Mouse (Mus musculus) brain, adult 2 months (tissue): ENCODE results near the gene Cd3e.
A peak's percentile ranks its signal among the peaks of the same experiment; 100 is the strongest.

ENCODE experiments used
- DNase-seq: peaks from one replicate; pipeline ENCODE4 v3.0.0; 2011; ENCODE audit warnings: low read depth, low spot score

Gene Cd3e

GRCm38 (mm10) chr9:45018031-45018430 is 8.6 kb upstream of the Cd3e start:
- DNase-seq = peak; percentile 59

- DNase-seq = no peak
Observed at GRCm38 (mm10) chr9:45015841-45016240, 6.4 kb upstream of the Cd3e start.

- DNase-seq = no peak
Observed at GRCm38 (mm10) chr9:45014879-45015278, 5.5 kb upstream of the Cd3e start.

- no peak for DNase-seq
Observed at GRCm38 (mm10) chr9:45011291-45011690, 1.9 kb upstream of the Cd3e start.

GRCm38 (mm10) chr9:45010461-45010860 is 1.0 kb upstream of the Cd3e start:
- no peak for DNase-seq

- DNase-seq = no peak
Observed at GRCm38 (mm10) chr9:45008342-45008741, 1.1 kb downstream of the Cd3e start.

- DNase-seq = no peak
Observed at GRCm38 (mm10) chr9:45007404-45007803, 2.0 kb downstream of the Cd3e start.

GRCm38 (mm10) chr9:45000249-45000648 is 9.2 kb downstream of the Cd3e start:
- no peak for DNase-seq

- DNase-seq = no peak
Observed at GRCm38 (mm10) chr9:44999776-45000175, 9.7 kb downstream of the Cd3e start.

- peak; percentile 81 for DNase-seq
Observed at GRCm38 (mm10) chr9:44999171-44999570, 10.3 kb downstream of the Cd3e start.

GRCm38 (mm10) chr9:44998138-44998537 is 11.3 kb downstream of the Cd3e start:
- DNase-seq = no peak

GRCm38 (mm10) chr9:44996590-44996989 is 12.8 kb downstream of the Cd3e start:
- no peak for DNase-seq

- DNase-seq = no peak
Observed at GRCm38 (mm10) chr9:44994962-44995361, 14.5 kb downstream of the Cd3e start.

- peak; percentile 6 for DNase-seq
Observed at GRCm38 (mm10) chr9:44993268-44993667, 16.2 kb downstream of the Cd3e start.

GRCm38 (mm10) chr9:44992271-44992670 is 17.2 kb downstream of the Cd3e start:
- DNase-seq = peak; percentile 68

GRCm38 (mm10) chr9:44991821-44992220 is 17.6 kb downstream of the Cd3e start:
- no peak for DNase-seq

GRCm38 (mm10) chr9:44986976-44987375 is 22.5 kb downstream of the Cd3e start:
- no peak for DNase-seq

GRCm38 (mm10) chr9:44986242-44986781 is 23.1 kb downstream of the Cd3e start:
- peak; percentile 5 for DNase-seq

- no peak for DNase-seq
Observed at GRCm38 (mm10) chr9:44985721-44986161, 23.7 kb downstream of the Cd3e start.

GRCm38 (mm10) chr9:44983001-44983400 is 26.4 kb downstream of the Cd3e start:
- DNase-seq = no peak

- DNase-seq = no peak
Observed at GRCm38 (mm10) chr9:44982531-44982930, 26.9 kb downstream of the Cd3e start.

- no peak for DNase-seq
Observed at GRCm38 (mm10) chr9:44982081-44982480, 27.3 kb downstream of the Cd3e start.

- no peak for DNase-seq
Observed at GRCm38 (mm10) chr9:44981676-44982075, 27.8 kb downstream of the Cd3e start, which contains the start of gene Cd3d. Gene Cd3d (plus strand): TSS chr9:44981786.

GRCm38 (mm10) chr9:44981104-44981503 is 28.3 kb downstream of the Cd3e start:
- no peak for DNase-seq
